Mouse (Mus musculus): ENCODE measurements around the gene Trpv1. TPM values are rescaled to one million over a fixed set of nuclear protein-coding genes. Genes with fewer than 3 reads are reported as not detected.

Gene Trpv1
- 0.09 and 0.13 TPM in 2 replicates for polyA plus RNA-seq (2015; fragmentation: Nextera tagmentation; extraction: Ambion mirVana)

DNA sequence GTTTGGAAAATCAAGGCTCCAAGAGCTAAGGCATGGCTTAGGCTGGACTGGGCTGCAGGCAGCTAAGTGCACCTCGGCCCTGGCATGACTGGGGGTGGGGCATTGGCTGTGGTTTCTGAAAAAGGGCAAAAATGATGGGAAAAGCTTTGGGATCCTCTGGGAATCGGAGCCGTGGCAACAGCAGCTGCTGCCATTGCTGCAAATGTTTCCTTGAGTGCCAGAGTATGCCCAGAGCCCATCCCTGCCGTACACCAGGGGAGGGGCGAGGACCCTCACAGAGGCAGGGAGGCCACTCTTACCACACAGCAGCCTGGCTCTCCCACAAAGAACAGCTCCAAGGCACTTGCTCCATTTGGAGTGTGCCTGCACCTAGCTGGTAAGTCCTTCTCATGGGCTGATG lies at the start of gene Trpv1:
Gene Trpv1, plus strand, starts transcription at position 301 of the 400 bp plus-strand sequence.
- H3K9me3 ChIP-seq, result no peaks in the 10 kb centered on the region
- ATAC-seq (ENCODE audit: insufficient number of reproducible peaks, low FRiP score, low TSS enrichment, low read depth), result no peak
- H3K36me3 ChIP-seq, result no peaks in the 10 kb centered on the region
- H3K4me1 ChIP-seq, result peaks cover 17% of the 10 kb centered on the region
- H3K27ac ChIP-seq, result no peak within 1 kb of the TSS
- no peaks in the 10 kb centered on the region for H3K27me3 ChIP-seq
- no peak within 1 kb of the TSS for H3K4me3 ChIP-seq
- H3K9ac ChIP-seq, result no peak within 1 kb of the TSS
- WGBS, result 74% methylated on average over 5 of the region's 5 CpGs
- H3K4me2 ChIP-seq, result no peak within 1 kb of the TSS

DNA sequence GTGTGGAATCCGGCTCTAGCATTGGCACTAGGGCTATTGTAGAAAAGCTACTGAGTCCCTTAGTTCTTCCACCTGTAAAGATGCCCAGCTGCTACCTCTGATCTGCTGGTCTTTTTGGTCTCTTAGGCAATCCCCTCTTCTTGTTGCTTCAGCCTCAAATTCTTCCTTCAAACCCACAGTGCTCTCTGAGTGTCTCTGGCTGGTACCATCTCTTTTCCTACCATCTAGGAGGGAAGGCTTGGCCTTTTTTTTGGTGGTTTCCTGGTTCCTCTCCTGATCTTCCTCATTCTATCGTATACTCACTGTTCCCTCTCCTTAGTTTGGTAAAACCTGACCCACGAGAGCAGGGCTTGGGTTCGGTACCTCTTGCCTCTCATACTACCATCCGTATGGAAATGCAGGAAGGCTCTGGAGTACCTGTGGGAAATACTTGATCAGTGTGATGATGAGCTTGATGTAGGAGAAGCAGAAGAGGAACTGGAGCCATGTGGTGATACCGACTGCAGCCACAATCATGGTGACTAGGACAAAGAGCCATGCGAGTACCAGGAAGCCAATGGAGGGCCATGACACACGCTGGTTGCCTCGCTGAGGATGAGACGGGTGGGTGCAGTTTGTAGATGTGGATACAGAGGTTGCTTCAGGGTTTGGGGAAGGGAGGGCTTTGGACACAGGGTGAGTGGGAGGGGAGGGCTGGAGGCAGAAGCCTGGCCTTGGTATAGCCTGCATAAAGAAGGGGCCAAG lies 48.0 kb upstream of the Trpv1 start:
- H3K36me3 ChIP-seq, result peaks cover 81% of the 10 kb centered on the region
- H3K9me3 ChIP-seq, result no peaks in the 10 kb centered on the region
- no peak overlapping the region for H3K9ac ChIP-seq
- no peak for ATAC-seq (ENCODE audit: insufficient number of reproducible peaks, low FRiP score, low TSS enrichment, low read depth)
- H3K4me2 ChIP-seq, result no peak overlapping the region
- WGBS, result 92% methylated on average over 10 of the region's 10 CpGs
- H3K27ac ChIP-seq, result no peak overlapping the region
- H3K4me3 ChIP-seq, result no peak overlapping the region
- H3K27me3 ChIP-seq, result no peaks in the 10 kb centered on the region
- no peaks in the 10 kb centered on the region for H3K4me1 ChIP-seq

DNA sequence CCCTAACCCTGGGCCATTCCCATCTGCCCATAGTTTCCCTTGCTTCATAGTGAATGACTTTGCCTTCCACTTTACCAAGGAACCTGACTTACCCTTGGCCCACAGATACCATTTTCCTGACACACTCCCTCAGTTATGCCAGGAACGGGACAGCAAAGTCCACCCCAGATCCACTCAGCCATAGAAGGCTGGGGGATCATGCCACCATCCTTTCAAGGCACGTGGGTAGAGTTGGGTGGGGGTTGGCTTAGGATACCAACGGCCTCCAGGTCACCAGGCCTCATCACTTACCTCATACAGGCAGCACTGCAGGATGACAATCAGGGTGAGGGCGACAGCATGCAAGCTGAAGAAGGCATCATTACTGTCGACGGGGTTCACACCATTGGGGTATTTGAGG lies 46.9 kb upstream of the Trpv1 start:
- no peaks in the 10 kb centered on the region for H3K27me3 ChIP-seq
- H3K36me3 ChIP-seq, result peaks cover 89% of the 10 kb centered on the region
- 87% methylated on average over 6 of the region's 6 CpGs for WGBS
- H3K4me3 ChIP-seq, result no peak overlapping the region
- H3K27ac ChIP-seq, result no peak overlapping the region
- no peak overlapping the region for H3K9ac ChIP-seq
- ATAC-seq (ENCODE audit: insufficient number of reproducible peaks, low FRiP score, low TSS enrichment, low read depth), result no peak
- no peaks in the 10 kb centered on the region for H3K4me1 ChIP-seq
- no peaks in the 10 kb centered on the region for H3K9me3 ChIP-seq
- no peak overlapping the region for H3K4me2 ChIP-seq

DNA sequence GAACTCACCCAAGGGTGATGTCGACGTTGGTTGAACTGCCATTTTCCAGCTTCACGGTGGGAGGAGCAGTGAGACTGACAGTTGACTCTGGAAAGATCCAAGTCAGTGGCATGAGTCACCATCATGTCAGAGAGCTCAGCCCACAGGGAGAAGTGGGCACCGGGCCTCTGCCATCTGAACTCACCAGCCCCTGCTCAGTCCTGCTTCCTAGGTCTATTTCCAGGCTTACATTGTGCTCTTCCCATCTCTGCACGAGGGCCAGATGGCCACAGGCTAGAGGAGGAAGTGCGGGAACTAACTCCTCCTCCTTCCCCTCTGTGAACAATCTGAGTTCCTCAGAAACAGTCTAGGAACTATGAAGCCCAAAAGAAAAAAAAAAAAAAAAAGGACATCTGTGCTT lies 41.0 kb upstream of the Trpv1 start:
- Histone ChIP-seq H3K9me3 (no peaks in the 10 kb centered on the region), H3K36me3 (peaks cover 55% of the 10 kb centered on the region), H3K27ac (no peak overlapping the region), H3K4me2 (no peak overlapping the region), H3K4me3 (no peak overlapping the region), H3K4me1 (peaks cover 4% of the 10 kb centered on the region; the same call in 1 of the 2 replicates), H3K9ac (no peak overlapping the region), H3K27me3 (no peaks in the 10 kb centered on the region)
- 70% methylated on average over 6 of the region's 6 CpGs for WGBS
- ATAC-seq (ENCODE audit: insufficient number of reproducible peaks, low FRiP score, low TSS enrichment, low read depth), result no peak

DNA sequence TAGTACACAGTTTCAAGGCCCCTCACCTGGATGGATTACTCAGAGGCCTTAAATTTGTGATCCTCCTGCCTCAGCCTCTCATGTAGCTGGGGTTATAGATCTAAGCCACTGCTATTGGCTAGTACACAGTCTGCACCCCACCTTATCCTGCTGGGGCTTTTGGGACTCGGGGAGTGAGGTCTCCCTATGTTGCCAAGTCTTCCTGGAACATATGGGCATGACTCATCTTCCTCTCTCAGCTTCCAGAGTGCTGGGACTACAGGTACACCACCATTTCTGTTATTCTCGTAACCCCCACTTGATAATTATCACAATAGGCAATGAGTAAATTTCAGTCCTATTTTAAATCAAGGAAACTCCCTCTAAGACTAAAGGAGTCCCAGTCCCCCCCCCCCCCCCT lies 39.6 kb upstream of the Trpv1 start:
- 72% methylated on average over 2 of the region's 2 CpGs for WGBS
- Histone ChIP-seq H3K27me3 (no peaks in the 10 kb centered on the region), H3K9ac (no peak overlapping the region), H3K27ac (no peak overlapping the region), H3K4me3 (no peak overlapping the region), H3K36me3 (peaks cover 43% of the 10 kb centered on the region), H3K4me2 (no peak overlapping the region), H3K4me1 (peaks cover 10% of the 10 kb centered on the region; the same call in 1 of the 2 replicates), H3K9me3 (no peaks in the 10 kb centered on the region)
- no peak for ATAC-seq (ENCODE audit: insufficient number of reproducible peaks, low FRiP score, low TSS enrichment, low read depth)

DNA sequence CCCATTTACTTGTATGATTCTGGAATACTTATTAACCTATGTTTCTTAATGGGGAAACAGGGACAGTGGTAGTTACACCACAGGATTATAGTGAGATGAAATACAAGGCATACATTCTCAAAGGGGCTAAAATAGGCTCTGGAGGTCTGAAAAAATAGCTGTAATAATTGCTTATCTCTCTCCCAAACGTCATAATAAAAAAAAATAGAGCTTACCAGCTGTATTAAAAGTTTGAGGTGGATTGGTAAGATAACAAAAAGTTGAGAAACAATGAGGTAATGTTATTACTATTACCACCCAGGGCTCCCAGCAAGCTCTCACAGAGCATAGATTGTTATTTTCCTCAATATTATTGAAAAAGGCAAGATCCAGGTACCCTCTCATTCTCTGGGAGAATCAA lies 35.9 kb upstream of the Trpv1 start:
- H3K27me3 ChIP-seq, result no peaks in the 10 kb centered on the region
- H3K27ac ChIP-seq, result no peak overlapping the region
- no peak for ATAC-seq (ENCODE audit: insufficient number of reproducible peaks, low FRiP score, low TSS enrichment, low read depth)
- peak overlapping the region; percentile 95 for H3K4me2 ChIP-seq
- WGBS, result 7% methylated on average over 1 of the region's 1 CpGs
- H3K4me1 ChIP-seq, result peaks cover 22% of the 10 kb centered on the region
- 0 out of 2 replicates have a peak, but pooled peaks cover 11% of the 10 kb centered on the region for H3K36me3 ChIP-seq
- peak overlapping the region; percentile 77 for H3K4me3 ChIP-seq
- H3K9ac ChIP-seq, result peak overlapping the region; percentile 65
- H3K9me3 ChIP-seq, result no peaks in the 10 kb centered on the region

DNA sequence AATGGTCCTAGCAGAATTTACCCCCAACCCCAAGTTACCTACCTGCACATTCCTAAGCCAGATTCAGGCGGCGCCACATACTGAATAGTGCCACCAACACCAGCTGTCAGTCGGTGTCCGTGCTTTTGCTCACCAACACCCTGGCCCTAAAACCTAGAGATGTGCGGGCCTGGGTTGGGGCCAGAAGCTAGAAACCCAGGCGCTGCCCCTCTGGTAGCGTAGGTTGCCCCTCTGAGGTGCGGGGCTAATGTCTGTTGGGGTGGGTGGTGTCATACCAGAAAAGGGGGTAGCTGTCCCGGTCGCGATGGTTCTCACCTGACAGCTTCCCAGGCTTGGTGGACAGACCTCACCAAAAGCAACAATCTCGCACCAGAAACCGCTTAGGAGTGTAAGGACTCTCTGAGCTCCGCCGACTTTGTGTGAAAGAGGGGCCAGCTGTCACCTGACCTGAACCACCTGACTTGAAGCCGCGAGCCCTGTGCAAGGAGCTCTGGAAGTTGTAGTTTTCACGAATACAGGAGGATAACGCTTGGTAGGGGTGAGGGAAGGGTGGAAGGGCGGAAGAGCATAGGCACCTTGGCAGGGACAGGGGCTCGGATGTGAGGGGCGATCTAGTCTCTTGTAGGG lies 35.4 kb upstream of the Trpv1 start, which contains the start of gene Ctns:
Gene Ctns, minus strand, starts transcription at position 440 of the 627 bp plus-strand sequence.
- Histone ChIP-seq H3K4me1 (peaks cover 22% of the 10 kb centered on the region), H3K36me3 (0 out of 2 replicates have a peak, but pooled peaks cover 8% of the 10 kb centered on the region), H3K27ac (0 out of 2 replicates have a peak within 1 kb of the TSS, but pooled peaks have one; percentile 61), H3K9ac (peak within 1 kb of the TSS; percentile 85), H3K27me3 (no peaks in the 10 kb centered on the region), H3K4me3 (peak within 1 kb of the TSS; percentile 77), H3K4me2 (peak within 1 kb of the TSS; percentile 95), H3K9me3 (no peaks in the 10 kb centered on the region)
- peak; percentile 96 for ATAC-seq (ENCODE audit: insufficient number of reproducible peaks, low FRiP score, low TSS enrichment, low read depth)
- 1% methylated on average over 22 of the region's 22 CpGs for WGBS

DNA sequence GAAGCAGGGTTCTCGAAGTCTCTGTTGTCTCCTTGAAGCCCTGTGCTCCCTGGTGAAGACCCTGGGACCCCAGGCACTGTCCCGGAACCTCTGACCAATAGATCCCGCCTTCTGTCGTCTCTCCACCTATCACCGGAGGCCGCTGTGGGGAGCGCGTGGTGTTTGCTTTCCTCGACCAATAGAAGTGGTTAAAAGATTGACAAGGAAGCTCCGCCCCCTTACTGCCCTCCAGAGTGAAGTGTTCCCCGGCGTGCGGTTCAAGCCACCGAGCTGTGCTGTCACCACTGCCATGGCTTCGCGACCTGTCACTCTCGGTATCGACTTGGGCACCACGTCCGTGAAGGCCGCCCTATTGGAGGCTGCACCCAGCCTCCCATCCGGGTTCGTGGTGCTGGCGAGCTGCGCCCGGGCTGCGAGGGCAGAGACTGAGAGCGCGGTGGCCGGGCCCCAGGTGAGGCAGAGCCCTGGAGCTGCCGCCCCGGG lies 34.8 kb upstream of the Trpv1 start, which contains the start of gene Shpk:
Gene Shpk, plus strand, starts transcription at position 231 of the 483 bp plus-strand sequence.
- peak; percentile 95 for ATAC-seq (ENCODE audit: insufficient number of reproducible peaks, low FRiP score, low TSS enrichment, low read depth)
- Histone ChIP-seq H3K27me3 (no peaks in the 10 kb centered on the region), H3K4me3 (peak within 1 kb of the TSS; percentile 77), H3K4me2 (peak within 1 kb of the TSS; percentile 95), H3K9me3 (no peaks in the 10 kb centered on the region), H3K36me3 (0 out of 2 replicates have a peak, but pooled peaks cover 8% of the 10 kb centered on the region), H3K4me1 (peaks cover 22% of the 10 kb centered on the region), H3K27ac (0 out of 2 replicates have a peak within 1 kb of the TSS, but pooled peaks have one; percentile 61), H3K9ac (peak within 1 kb of the TSS; percentile 85)
- WGBS, result under 1% methylated on average over 32 of the region's 32 CpGs

DNA sequence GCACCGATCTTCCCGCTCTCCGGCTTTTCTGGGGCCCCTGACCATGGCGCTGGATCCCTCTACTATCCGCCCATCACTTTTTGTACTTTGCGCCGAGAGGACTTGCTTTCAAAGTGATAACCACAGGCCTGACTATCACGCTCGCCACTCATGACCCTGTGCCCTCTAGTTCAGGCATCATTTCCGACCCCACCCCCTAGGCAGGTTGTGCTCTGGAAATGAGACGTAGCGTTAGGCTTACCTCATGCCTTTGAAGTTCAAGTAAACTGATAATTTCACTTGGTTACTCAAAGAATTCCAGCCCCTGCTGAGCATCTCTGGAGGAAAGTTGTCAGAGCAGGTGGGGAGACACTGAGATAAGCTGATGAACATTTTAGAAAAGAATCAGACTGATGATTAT lies 34.2 kb upstream of the Trpv1 start:
- H3K4me3 ChIP-seq, result peak overlapping the region; percentile 77
- no peak for ATAC-seq (ENCODE audit: insufficient number of reproducible peaks, low FRiP score, low TSS enrichment, low read depth)
- H3K4me2 ChIP-seq, result peak overlapping the region; percentile 95
- H3K27me3 ChIP-seq, result no peaks in the 10 kb centered on the region
- no peaks in the 10 kb centered on the region for H3K9me3 ChIP-seq
- H3K27ac ChIP-seq, result no peak overlapping the region
- WGBS, result 3% methylated on average over 12 of the region's 12 CpGs
- H3K4me1 ChIP-seq, result peaks cover 22% of the 10 kb centered on the region
- 0 out of 2 replicates have a peak, but pooled peaks cover 8% of the 10 kb centered on the region for H3K36me3 ChIP-seq
- peak overlapping the region; percentile 85 for H3K9ac ChIP-seq

DNA sequence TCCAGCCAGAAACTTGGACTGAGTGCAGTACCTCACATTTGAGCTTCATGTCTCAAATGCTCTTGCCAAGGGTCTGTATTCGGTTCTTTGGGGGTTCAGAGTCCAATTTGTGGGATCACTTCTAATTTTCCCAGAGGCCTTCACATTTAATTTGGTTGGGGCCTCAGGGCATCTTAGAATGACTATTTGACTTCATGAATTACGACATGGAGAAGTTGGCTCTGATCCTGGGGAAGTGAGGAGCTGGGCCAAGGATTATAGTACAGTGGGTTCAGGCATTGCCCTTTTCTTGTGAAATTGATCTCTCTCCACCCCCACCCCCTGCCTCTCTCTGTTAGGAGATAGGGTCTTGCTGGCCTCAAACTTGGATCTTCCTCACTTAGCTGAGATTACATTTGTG lies 33.1 kb upstream of the Trpv1 start:
- Histone ChIP-seq H3K36me3 (no peaks in the 10 kb centered on the region), H3K4me2 (no peak overlapping the region), H3K27me3 (no peaks in the 10 kb centered on the region), H3K4me3 (no peak overlapping the region), H3K9ac (no peak overlapping the region), H3K4me1 (peaks cover 22% of the 10 kb centered on the region), H3K9me3 (no peaks in the 10 kb centered on the region), H3K27ac (no peak overlapping the region)
- ATAC-seq (ENCODE audit: insufficient number of reproducible peaks, low FRiP score, low TSS enrichment, low read depth), result no peak
- 48% methylated on average over 2 of the region's 2 CpGs for WGBS

DNA sequence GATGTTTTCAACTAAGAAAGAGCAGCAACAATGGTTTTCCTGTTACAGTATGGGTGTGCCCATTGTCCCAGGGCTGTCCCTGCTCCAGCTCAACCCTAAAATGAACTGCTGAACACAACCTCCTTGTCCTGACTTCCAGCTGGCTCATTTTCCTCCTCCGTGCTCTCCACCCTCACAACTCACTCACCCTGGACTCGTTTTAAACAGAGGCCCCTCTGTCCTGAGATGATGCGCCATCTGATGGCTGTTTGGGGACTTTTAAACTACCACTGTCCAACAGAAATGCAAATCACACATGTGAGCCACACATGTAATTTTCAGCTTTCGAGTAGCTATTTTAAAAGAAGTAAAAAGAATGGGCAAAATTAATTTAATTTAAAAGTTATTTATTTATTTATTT lies 32.5 kb upstream of the Trpv1 start:
- H3K9me3 ChIP-seq, result no peaks in the 10 kb centered on the region
- H3K4me1 ChIP-seq, result peaks cover 22% of the 10 kb centered on the region
- WGBS, result 28% methylated on average over 4 of the region's 4 CpGs
- H3K4me2 ChIP-seq, result no peak overlapping the region
- no peak for ATAC-seq (ENCODE audit: insufficient number of reproducible peaks, low FRiP score, low TSS enrichment, low read depth)
- H3K36me3 ChIP-seq, result no peaks in the 10 kb centered on the region
- no peak overlapping the region for H3K4me3 ChIP-seq
- H3K27me3 ChIP-seq, result no peaks in the 10 kb centered on the region
- no peak overlapping the region for H3K9ac ChIP-seq
- no peak overlapping the region for H3K27ac ChIP-seq

DNA sequence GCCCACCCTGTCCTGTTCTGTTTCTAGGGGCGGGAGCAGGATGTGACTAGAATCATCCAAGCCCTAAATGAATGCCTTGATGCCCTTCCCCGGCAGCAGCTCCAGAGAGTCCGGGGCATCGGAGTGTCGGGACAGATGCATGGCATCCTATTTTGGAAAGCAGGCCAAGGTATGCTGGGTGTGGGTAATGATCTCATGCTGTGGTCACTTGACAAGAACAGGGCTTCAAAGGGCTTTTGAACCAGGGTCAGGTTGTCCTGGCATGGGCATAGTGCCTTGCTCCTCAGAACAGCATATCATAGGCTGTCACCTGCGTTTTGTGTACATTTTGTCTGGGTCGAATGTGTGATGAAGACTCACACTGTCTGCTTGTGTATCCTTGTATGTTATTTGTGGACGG lies 30.2 kb upstream of the Trpv1 start:
- Histone ChIP-seq H3K4me2 (no peak overlapping the region), H3K4me3 (no peak overlapping the region), H3K9me3 (no peaks in the 10 kb centered on the region), H3K27me3 (no peaks in the 10 kb centered on the region), H3K36me3 (no peaks in the 10 kb centered on the region), H3K27ac (no peak overlapping the region), H3K4me1 (peaks cover 12% of the 10 kb centered on the region), H3K9ac (no peak overlapping the region)
- WGBS, result 82% methylated on average over 8 of the region's 8 CpGs
- no peak for ATAC-seq (ENCODE audit: insufficient number of reproducible peaks, low FRiP score, low TSS enrichment, low read depth)

Measured in limb, embryonic 15.5 days (tissue).